Mouse (Mus musculus): ENCODE measurements around the gene Dis3l. TPM values are rescaled to one million over a fixed set of nuclear protein-coding genes. Genes with fewer than 3 reads are reported as not detected.
A peak's percentile ranks its signal among the peaks of the same experiment; 100 is the strongest.
"Not testable (repeated sequence)": the region's sequence is repeated elsewhere in the genome, so short reads cannot be mapped to it uniquely, and the experiment has no call there.

Dis3l gene
- polyA plus RNA-seq, 1 experiment from 2014 or later, result 19.7 TPM

- no peak overlapping the region for H3K4me2 ChIP-seq (replicated peaks)
- H3K9me3 ChIP-seq (replicated peaks), result no peaks in the 10 kb centered on the region
- H3K27ac ChIP-seq (replicated peaks), result no peak overlapping the region
- H3K27me3 ChIP-seq, result no peaks in the 10 kb centered on the region
- H3K4me3 ChIP-seq (replicated peaks), result no peak overlapping the region
- no peak for ATAC-seq (ENCODE audit: insufficient number of reproducible peaks, low FRiP score, low TSS enrichment, low read depth)
- no peak overlapping the region for H3K9ac ChIP-seq
- 24% methylated on average over 1 of the region's 1 CpGs for WGBS
- H3K36me3 ChIP-seq, result peaks cover 41% of the 10 kb centered on the region
- no peaks in the 10 kb centered on the region for H3K4me1 ChIP-seq
Measured at GRCm38 (mm10) chr9:64312128-64312527, 29.0 kb downstream of the Dis3l start.

- H3K4me1 ChIP-seq, result no peaks in the 10 kb centered on the region
- no peak for ATAC-seq (ENCODE audit: insufficient number of reproducible peaks, low FRiP score, low TSS enrichment, low read depth)
- no peak overlapping the region for H3K9ac ChIP-seq
- H3K27ac ChIP-seq (replicated peaks), result no peak overlapping the region
- no peak overlapping the region for H3K4me3 ChIP-seq (replicated peaks)
- H3K9me3 ChIP-seq (replicated peaks), result no peaks in the 10 kb centered on the region
- no peaks in the 10 kb centered on the region for H3K27me3 ChIP-seq
- no peak overlapping the region for H3K4me2 ChIP-seq (replicated peaks)
- WGBS, result 71% methylated on average over 16 of the region's 16 CpGs
- peaks cover 47% of the 10 kb centered on the region for H3K36me3 ChIP-seq
Measured at GRCm38 (mm10) chr9:64310996-64311785, 29.9 kb downstream of the Dis3l start.

GRCm38 (mm10) chr9:64306476-64307312 is 34.4 kb downstream of the Dis3l start:
- no peak for ATAC-seq (ENCODE audit: insufficient number of reproducible peaks, low FRiP score, low TSS enrichment, low read depth)
- WGBS, result 82% methylated on average over 6 of the region's 6 CpGs

GRCm38 (mm10) chr9:64303086-64303485 is 38.0 kb downstream of the Dis3l start:
- H3K4me1 ChIP-seq; ATAC-seq (ENCODE audit: insufficient number of reproducible peaks, low FRiP score, low TSS enrichment, low read depth); H3K4me2 ChIP-seq (replicated peaks); H3K9ac ChIP-seq; H3K9me3 ChIP-seq (replicated peaks); H3K27ac ChIP-seq (replicated peaks); H3K27me3 ChIP-seq; H3K4me3 ChIP-seq (replicated peaks): not testable (repeated sequence)
- peaks cover 77% of the 10 kb centered on the region for H3K36me3 ChIP-seq
- WGBS, result 84% methylated on average over 4 of the region's 4 CpGs

More at GRCm38 (mm10) chr9:64306476-64307312, 34.4 kb downstream of the Dis3l start:
- no peaks in the 10 kb centered on the region for H3K27me3 ChIP-seq
- no peak overlapping the region for H3K4me3 ChIP-seq (replicated peaks)
- H3K27ac ChIP-seq (replicated peaks), result no peak overlapping the region
- no peaks in the 10 kb centered on the region for H3K9me3 ChIP-seq (replicated peaks)
- H3K4me1 ChIP-seq, result no peaks in the 10 kb centered on the region
- H3K4me2 ChIP-seq (replicated peaks), result no peak overlapping the region
- no peak overlapping the region for H3K9ac ChIP-seq
- H3K36me3 ChIP-seq, result peaks cover 62% of the 10 kb centered on the region

DNA sequence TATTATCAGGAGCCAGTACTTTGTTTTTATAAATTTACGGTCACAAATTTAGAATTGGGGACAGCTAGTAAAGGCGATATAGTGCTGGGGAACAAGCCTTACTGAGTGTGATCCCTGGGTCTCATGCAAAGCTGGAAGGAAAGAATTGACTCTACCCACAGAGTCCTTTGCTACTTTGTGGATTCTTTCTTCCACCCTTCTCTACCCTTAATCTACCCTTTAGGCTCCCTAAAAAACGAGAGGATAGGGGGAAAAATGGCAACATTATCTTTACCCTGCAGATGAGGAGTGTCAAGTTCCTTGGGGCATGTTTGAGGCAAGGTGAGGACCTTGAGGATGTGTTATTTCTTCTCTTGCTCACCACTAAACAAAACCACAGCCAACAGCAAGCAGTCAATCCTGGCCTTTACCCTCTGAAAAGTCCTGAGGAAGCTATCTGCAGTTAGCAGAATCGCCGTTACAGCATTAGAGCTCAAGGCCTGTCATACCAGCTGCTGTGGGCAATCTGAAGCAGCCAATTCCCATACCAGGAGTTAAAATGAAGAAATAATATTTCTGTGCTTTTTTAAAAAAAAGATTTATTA is 58.6 kb downstream of the Dis3l start:
- peak overlapping the region; percentile 95; the same call in 1 of the 2 replicates for H3K27ac ChIP-seq (replicated peaks)
- no peaks in the 10 kb centered on the region; the same call in 1 of the 2 replicates for H3K36me3 ChIP-seq
- 54% methylated on average over 5 of the region's 5 CpGs for whole genome bisulfite sequencing
- H3K4me1 ChIP-seq, result peaks cover 8% of the 10 kb centered on the region
- peak overlapping the region; percentile 58 for H3K4me2 ChIP-seq (replicated peaks)
- no peaks in the 10 kb centered on the region for H3K9me3 ChIP-seq (replicated peaks)
- no peak for ATAC-seq (ENCODE audit: insufficient number of reproducible peaks, low FRiP score, low TSS enrichment, low read depth)
- H3K27me3 ChIP-seq, result no peaks in the 10 kb centered on the region
- peak overlapping the region; percentile 89 for H3K4me3 ChIP-seq (replicated peaks)
- H3K9ac ChIP-seq, result peak overlapping the region; percentile 88

DNA sequence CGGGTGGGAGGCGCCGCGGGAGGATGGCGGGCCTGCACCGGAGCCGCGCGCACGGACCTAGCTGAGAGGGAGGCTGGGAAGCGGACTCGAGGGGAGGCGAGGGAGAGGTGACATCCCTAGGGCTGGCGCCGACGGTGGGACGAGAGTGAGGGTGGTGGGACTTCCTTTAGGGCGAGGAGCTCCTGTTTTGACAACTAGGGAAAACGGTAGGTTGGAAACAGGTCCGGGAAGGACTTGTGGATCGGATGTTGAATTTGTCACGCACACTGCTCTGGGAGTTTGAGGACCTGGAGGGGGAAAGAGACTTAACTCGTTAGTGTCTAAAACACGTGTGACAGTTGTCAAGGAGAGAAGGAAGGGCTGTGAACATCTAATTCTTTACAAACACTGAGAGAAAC is 59.3 kb downstream of the Dis3l start:
- ATAC-seq (ENCODE audit: insufficient number of reproducible peaks, low FRiP score, low TSS enrichment, low read depth), result peak; percentile 89
- Histone ChIP-seq H3K9ac (peak overlapping the region; percentile 88), H3K27ac (replicated peaks) (peak overlapping the region; percentile 95), H3K4me1 (peaks cover 8% of the 10 kb centered on the region), H3K4me2 (replicated peaks) (peak overlapping the region; percentile 58), H3K9me3 (replicated peaks) (no peaks in the 10 kb centered on the region), H3K27me3 (no peaks in the 10 kb centered on the region), H3K4me3 (replicated peaks) (peak overlapping the region; percentile 89), H3K36me3 (no peaks in the 10 kb centered on the region; the same call in 1 of the 2 replicates)
- WGBS, result 0% methylated on average over 24 of the region's 24 CpGs

- no peaks in the 10 kb centered on the region for H3K27me3 ChIP-seq
- no peaks in the 10 kb centered on the region for H3K9me3 ChIP-seq (replicated peaks)
- H3K36me3 ChIP-seq, result no peaks in the 10 kb centered on the region; the same call in 1 of the 2 replicates
- peak within 1 kb of the TSS; percentile 95 for H3K27ac ChIP-seq (replicated peaks)
- H3K4me2 ChIP-seq (replicated peaks), result peak within 1 kb of the TSS; percentile 58
- H3K9ac ChIP-seq, result peak within 1 kb of the TSS; percentile 88
- H3K4me3 ChIP-seq (replicated peaks), result peak within 1 kb of the TSS; percentile 89
- WGBS, result 2% methylated on average over 46 of the region's 46 CpGs
- peaks cover 8% of the 10 kb centered on the region for H3K4me1 ChIP-seq
- ATAC-seq (ENCODE audit: insufficient number of reproducible peaks, low FRiP score, low TSS enrichment, low read depth), result peak; percentile 94
Measured at GRCm38 (mm10) chr9:64281105-64281780, 59.8 kb downstream of the Dis3l start, which contains the start of gene Tipin. Gene Tipin (plus strand): TSS chr9:64281581.

DNA sequence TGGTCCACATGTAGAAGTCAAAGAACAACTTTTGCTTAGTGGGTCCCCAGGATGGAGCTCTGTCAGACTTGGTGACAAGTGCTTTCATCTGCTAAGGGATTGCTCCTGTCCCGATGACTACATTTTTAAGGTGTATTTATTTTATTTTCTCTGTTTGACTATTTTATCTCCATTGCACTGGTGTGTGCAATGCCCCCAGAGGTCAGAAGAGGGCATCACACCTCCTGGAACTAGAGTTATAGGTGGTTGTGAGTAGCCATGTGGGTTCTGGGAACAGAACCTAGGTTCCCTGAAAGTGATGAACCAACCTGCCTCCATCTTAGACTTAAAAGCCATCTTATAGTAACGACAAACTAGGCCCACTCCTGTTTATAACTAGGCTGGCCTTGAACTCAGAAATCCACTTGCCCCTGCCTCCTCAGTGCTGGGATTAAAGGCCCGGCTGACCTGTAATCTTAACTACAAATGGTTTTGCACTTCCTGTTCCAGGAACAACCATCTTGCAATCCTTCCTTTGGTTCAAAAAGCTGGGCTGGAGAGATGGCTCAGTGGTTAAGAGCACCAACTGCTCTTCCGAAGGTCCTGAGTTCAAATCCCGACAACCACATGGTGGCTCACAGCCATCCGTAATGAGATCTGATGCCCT is 62.3 kb downstream of the Dis3l start:
- no peaks in the 10 kb centered on the region for H3K9me3 ChIP-seq (replicated peaks)
- H3K4me3 ChIP-seq (replicated peaks), result no peak overlapping the region
- no peak overlapping the region for H3K4me2 ChIP-seq (replicated peaks)
- peaks cover 8% of the 10 kb centered on the region for H3K4me1 ChIP-seq
- 94% methylated on average over 6 of the region's 6 CpGs for WGBS
- no peak overlapping the region for H3K9ac ChIP-seq
- H3K27ac ChIP-seq (replicated peaks), result no peak overlapping the region
- H3K36me3 ChIP-seq, result no peaks in the 10 kb centered on the region; the same call in 1 of the 2 replicates
- no peaks in the 10 kb centered on the region for H3K27me3 ChIP-seq
- ATAC-seq (ENCODE audit: insufficient number of reproducible peaks, low FRiP score, low TSS enrichment, low read depth), result no peak

- H3K4me1 ChIP-seq, result peaks cover 8% of the 10 kb centered on the region
- H3K27me3 ChIP-seq, result no peaks in the 10 kb centered on the region
- H3K4me2 ChIP-seq (replicated peaks), result no peak overlapping the region
- no peak overlapping the region for H3K9ac ChIP-seq
- no peak overlapping the region for H3K4me3 ChIP-seq (replicated peaks)
- 63% methylated on average over 8 of the region's 8 CpGs for WGBS
- H3K9me3 ChIP-seq (replicated peaks), result no peaks in the 10 kb centered on the region
- H3K27ac ChIP-seq (replicated peaks), result no peak overlapping the region
- ATAC-seq (ENCODE audit: insufficient number of reproducible peaks, low FRiP score, low TSS enrichment, low read depth), result no peak
- H3K36me3 ChIP-seq, result no peaks in the 10 kb centered on the region
Measured at GRCm38 (mm10) chr9:64277706-64278105, 63.4 kb downstream of the Dis3l start.

- no peaks in the 10 kb centered on the region for H3K9me3 ChIP-seq (replicated peaks)
- H3K4me3 ChIP-seq (replicated peaks), result no peak overlapping the region
- H3K4me1 ChIP-seq, result no peaks in the 10 kb centered on the region
- H3K36me3 ChIP-seq, result no peaks in the 10 kb centered on the region
- H3K27ac ChIP-seq (replicated peaks), result no peak overlapping the region
- 76% methylated on average over 1 of the region's 1 CpGs for WGBS
- no peak overlapping the region for H3K4me2 ChIP-seq (replicated peaks)
- H3K27me3 ChIP-seq, result no peaks in the 10 kb centered on the region
- no peak overlapping the region for H3K9ac ChIP-seq
- no peak for ATAC-seq (ENCODE audit: insufficient number of reproducible peaks, low FRiP score, low TSS enrichment, low read depth)
Measured at GRCm38 (mm10) chr9:64274919-64275318, 66.2 kb downstream of the Dis3l start.

Data from embryonic facial prominence, embryonic 15.5 days (tissue).